Mouse (Mus musculus) adrenal gland, adult 8-10 months (tissue): ENCODE data around the gene Tubg1. TPM values are rescaled to one million over a fixed set of nuclear protein-coding genes. Genes with fewer than 3 reads are reported as not detected.

Source experiments
- DNase-seq: peaks from one replicate; pipeline ENCODE4 v3.0.0; 2022
- microRNA-seq, 2 experiments: library from miRNA; unstranded; fragments of <30 nt; microRNA quantifications; one replicate each; pipeline ENCODE4 v1.2.0; 2022
- total RNA-seq, 4 experiments: library from RNA; stranded (reverse); gene quantifications; 2 replicates each; pipeline ENCODE4 v1.2.4; 2022

The Tubg1 gene
- total RNA-seq, 4 experiments from 2014 or later, result 34.2 to 43.3 (median 36.8) TPM

DNA sequence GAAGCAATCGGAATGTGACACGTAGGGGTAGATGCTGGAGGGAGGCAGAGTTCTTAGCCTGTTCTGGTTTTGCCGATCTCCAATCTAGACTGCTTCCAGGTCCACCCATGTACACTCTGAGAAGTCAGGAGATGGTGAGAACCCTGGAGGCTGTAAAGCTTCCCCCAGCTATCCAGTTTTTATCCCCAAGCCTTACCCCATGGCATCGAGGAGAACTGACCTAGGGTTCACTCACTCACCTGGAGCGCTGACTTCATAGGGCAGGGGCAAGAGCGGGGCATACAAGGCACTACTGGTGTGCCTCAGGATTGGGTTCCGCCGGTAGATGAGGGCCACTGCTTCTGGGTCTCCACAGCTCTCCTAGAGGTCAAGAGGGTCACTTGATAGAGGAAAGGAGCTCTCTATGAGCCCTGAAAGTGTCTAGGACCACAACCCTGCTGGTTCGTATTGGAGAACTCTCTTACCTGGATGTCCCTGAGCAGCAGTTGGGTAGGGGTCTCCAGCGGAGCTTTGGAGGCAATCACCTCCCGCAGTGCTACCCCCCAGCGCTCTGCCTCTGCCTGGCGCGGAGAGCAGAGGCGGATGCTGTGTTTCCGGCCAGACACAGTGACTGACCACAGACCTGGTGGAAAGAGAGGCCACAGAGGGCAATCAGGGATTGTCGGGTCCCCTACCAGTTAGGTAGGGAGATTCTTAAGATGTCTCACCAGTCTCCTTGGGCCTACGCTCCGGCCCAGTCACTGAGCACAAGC is 47.6 kb downstream of the Tubg1 start:
- DNase-seq, result no peak

DNA sequence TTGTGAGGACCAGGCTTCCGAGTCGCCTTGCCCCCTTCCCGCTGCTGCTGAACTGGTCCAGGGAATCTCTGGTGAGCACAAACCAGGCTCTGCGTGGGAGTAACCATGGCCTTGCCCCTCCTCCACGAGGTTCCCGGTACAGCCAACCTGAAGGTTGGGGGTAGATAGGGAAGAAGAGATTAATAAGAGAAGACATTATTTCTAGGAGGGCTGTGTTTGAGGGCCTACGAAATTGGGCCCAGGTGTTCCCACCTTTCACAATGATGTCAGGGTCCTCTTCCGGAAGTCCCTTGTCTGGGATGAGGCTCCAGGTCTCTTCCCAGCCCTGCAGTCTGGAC is 48.2 kb downstream of the Tubg1 start:
- DNase-seq, result no peak

DNA sequence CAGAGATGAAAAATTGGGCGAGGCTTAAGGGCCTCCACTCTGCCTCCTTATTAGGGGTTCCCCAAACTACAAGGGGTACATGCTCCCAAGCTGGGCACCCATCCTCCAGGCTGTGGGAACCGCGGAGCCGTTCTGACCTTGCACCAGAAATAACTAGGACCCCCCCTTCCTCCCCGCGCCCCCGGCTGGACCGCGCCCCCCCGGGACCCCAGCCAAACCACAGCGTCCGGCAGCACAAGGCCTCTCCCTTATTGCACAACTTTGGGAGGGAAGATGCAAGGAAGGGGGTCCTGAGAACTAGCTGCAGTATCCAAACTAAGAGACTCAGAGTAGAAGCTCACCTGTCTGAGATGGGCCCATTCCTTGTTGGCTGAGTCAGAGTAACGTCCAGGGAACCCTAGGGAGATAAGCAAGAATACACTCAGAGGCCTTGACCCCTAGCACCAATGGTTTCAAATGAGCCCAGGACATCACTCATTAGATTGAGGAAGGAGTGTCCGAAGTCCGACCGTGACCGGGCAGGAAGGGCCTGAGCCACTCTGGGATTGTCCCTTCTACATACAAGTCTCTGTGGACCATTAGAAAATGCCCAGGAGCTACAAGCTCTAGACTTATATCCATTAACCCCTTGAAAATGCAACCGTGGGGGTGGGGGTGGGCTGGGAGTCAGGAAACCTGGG is 48.7 kb downstream of the Tubg1 start:
- no peak for DNase-seq

DNA sequence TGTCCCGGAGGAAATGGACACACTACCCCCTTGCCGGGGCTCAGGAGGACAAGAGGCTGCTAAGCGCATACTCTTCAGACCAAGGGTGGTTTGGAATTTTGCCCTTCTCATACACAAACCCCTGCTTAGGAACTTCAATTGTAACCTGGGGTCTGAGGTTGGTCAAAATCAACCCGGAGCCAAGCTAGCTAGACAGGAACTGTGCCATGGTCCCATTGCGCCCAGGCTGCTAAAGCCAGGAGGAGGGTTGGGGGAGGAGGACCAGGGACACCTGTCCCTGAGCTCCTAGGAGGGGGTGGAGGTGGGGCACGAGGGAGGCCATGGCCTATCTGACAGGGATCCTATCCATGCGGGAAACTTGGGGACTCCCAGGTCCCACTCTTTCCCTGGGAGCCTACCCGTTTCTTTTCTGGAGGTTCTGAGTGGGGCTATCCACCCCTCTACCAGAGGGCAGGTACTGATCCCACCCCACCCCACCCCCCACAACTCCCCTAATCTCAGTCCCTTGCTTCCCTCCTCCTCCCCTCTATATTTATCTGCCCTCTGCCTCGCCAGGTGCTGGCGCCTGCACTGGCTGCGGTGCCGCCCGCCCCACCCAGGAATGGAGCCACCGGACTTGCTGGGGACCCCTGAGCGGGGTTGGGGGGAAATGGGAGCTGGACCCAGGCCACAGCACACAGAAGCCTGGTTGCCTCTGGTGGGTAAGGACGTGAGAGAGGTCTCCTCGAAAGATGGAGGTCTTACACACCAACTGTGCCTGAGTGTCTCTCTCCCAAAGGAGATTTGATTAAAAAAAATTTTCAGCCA is 49.8 kb downstream of the Tubg1 start:
- no peak for DNase-seq

DNA sequence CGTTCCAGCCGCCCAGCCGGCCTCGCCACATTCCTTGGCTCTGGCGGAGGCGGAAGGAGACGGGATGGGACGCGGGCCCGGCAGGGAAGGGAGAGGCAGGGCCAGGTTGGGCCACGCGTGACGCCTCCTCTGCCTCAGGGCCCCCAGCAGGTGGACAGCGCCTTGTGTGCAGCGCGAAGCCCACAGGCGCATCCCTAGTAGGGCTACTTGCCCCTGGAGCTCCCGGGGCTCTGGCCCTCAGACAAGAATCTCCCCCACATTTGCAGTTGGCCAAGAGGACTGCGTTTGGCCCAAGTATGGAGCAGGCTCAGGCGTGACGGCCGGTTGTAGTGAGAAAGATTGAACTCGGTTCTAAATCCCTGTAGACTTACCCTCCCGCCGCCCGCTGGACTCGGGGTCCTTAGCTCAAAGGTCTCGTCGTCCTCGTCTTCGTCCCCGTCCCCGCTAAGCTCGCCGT is 50.6 kb downstream of the Tubg1 start, which contains the start of gene Cntnap1:
Gene Cntnap1, plus strand, starts transcription at position 170 of the 457 bp plus-strand sequence.
- DNase-seq, result no peak

DNA sequence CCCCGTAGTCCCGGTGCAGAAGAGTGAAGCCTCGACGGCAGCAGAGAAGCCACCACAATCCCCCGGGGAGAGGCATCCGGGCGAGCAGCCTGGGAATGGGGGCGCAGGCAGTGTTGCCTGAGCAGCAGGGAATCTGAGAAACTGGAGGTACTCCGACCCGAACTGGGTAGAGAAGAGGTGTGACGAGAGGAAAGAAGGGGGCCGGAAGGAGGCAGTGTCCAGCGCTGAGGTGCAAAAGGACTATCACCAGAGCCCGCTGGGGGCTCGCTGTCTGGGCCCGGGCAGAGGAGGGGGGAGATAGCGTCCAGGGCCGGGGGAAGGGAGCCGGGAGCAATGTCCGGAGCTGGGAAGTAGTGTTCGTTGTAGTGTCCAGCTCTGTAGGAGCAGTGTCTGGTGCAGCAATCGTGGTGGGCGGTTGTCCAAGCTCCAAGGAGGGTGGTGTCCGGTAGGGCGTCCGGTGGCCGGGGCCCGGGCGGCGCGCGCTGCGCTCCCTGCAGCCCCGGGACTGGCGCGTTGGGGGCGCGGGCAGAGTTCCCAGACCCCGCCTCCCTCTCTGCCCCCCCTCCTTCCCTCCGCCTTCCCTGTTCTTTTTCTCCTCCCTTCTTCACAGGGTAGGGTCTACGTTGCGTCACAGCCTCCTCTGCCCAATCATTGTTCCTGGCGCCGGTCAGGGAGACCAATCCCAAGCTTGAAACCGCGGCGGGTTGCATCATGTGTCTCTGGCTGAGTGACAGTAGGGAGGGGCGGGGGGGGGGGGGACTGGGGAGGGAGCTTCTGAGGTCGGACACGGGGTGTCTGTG is 51.3 kb downstream of the Tubg1 start, which contains the start of gene Plekhh3:
Gene Plekhh3, minus strand, starts transcription at position 541 of the 800 bp plus-strand sequence.
- DNase-seq, result peak; percentile 98

DNA sequence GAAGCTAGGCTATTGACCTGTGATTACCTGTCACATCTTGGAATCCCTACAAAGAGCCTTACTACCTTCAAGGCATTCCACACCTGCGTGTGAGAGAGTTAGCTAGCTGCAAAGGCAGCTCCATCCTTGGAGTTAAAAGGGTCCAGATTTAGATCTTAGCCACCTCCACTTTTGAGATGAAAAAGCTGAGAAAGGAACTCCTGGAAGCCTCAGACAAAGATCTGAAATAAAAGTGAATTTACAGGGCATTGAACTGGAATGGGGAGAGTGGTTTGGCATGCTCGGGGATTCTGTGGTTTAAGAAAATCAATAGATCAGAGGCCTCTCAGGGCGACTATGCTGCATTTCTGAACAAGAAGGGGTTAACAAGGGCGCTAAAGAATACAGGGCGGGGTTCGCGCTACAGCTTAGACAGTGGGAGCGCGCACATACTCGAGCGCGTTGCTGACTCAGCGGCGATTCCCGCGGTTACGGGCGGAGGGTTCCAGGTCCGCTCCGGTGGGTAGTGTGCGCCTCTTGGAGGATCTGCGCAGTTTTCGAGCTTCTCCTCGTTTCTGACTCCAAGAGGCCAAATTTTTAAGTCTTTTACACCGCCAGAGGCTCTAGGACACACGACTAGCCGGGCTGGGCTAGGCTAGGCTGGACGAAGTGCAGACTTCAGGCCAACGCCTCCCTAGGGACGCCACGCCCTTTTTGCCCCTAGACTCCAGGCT is 52.1 kb downstream of the Tubg1 start:
- peak; percentile 64 for DNase-seq

DNA sequence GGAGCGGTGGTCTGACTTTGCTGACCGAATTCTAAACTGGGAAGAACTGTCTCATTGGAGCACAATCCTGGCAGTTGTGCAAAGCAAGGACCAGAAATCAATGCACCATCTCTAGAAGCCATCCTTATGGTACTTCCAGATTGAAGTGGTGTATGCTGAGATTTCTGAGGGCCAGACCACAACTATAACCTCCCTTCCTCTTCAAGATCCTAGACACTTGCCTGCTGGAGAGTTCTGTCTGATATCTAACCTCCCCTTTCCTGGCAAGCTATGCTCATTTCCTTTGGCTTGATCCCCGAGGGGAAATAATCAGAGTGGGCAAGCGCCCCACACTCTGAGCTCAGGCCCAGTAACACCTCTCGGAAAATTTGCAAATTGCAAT is 52.7 kb downstream of the Tubg1 start:
- no peak for DNase-seq

DNA sequence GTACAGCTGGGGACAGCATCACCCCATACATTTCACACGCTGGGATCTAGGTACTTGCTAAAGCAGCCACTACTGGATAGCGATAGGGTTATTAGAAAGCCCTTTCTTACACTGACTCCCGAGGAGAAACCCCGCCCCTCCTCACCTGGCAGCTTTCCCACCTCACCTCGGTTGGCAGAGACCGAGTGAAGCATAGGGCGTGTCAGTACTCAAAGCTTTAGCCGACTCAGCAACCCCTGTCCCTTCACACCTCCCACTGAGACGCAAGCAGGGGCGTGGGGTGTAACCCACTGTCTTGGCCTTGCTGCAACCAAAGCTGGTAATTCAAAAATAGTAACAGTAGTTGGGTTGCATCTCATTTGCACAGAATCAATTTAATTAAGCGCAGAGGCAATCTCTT is 53.4 kb downstream of the Tubg1 start:
- DNase-seq, result no peak

DNA sequence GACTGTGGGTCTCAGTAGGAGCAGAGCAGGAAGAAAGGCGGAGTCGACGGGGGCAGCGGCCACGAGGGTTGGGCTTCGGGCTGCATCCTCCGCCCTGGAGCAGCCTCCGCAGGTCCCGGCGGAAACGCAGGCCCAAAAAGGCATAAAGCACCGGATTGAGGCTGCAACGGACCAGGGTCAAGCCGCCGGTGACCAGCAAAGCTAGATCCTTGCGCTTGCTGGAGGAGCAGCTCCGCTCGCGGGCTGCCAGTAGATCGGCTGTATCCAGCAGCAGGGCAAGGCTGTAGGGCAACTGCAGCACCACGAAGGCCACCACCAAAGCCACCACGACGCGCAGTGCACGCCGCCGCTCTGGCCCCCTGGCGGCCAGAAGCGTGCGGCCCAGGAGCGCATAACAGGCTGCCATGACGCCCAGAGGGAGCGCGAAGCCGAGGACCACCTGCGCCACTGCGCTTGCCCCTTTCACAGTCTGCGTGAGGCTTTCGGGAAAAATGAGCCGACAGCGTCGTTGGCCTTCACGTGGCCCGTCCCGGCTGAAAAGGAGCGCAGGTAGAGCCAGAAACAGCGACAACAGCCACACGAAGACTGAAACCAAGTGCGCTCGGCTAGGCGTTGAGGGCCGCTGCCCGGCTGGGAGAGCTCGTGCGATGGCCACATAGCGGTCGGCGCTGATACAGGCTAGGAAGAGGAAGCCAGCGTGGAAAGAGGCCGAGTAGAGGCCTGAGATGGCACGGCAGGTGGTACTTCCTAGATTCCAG is 54.1 kb downstream of the Tubg1 start:
- peak; percentile 76 for DNase-seq

DNA sequence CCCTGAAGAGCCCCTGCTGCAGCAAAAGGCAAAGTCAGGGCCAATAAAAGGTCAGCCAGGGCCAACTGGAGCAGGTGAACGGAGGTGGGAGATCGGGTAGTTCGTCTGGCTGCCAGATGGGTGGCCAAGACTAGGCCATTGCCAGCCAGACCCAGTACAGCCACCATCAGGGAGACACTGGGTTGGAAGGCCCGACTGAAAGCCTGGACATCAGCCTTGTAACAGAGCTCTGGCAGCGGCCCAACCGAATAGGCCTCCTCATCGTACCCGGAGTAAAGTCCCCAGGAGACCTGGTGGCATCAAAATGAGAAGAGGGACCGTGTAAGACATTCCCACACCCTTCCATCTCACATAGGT is 54.6 kb downstream of the Tubg1 start:
- DNase-seq, result no peak

DNA sequence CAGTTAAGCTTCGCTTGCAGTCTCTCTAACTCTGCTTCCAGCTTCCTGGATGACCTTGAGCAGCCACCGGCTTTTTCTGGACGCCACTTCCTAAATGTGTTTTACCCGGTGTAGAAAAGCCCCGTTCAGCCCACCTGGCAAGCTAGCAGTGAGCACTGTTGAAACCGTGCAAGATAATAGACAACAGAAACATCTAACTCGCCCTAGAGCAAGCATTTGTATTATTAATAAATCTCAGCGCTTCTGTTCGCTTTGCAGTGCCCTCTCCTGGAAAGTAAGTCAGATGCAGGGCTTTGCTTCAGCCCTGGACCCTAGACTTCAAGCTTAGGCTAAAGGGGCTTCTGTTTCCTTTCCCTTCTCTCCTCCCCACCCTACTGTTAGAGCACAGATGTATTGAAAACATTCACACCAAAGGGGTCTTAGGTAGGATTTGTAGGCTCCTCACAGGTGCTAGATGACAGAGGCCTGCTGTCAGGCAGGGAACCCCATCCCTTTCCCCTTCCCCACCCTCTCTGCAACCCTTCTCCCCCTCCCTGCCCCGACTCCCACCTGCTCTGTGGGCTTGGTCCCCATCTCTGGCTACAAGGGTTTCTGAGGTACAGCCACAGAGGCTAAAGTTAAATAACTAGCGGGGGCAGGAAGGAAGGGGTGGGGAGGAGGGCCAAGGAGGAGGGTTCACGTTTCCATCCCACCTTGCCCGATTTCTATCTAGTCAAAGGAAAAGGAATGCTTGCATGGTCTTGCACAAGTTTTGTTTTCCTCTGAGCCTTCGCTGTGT is 55.3 kb downstream of the Tubg1 start, which contains the start of gene Ccr10:
Gene Ccr10, minus strand, starts transcription at position 593 of the 778 bp plus-strand sequence.
- no peak for DNase-seq

DNA sequence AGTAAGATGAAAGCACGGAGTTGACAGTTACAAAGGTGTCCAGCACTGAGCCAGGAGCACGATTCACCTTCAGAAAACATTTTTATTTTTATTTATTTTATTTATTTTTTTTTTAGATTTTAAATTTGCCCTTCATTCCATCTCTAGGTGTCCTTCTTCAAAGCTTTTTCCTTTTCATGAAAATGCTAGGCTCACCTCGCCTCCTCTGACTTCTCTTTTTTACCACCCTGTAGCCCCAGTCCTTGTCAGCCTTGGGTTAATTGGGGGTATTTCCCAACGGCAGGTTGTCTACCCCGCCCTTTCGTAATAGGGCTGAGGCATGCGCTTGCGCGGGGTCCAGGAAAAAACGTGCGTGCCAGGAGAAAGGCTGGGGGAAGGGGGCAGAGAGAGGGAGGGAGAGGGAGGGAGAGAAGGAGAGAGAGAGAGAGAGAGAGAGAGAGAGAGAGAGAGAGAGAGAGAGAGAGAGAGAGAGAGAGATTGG is 55.9 kb downstream of the Tubg1 start:
- no peak for DNase-seq

Small RNAs within 50 kb of the gene (microRNA-seq; reads per million reads assigned to microRNA genes)
- 0 reads per million in 2 experiments for gene Gm27626

Other genes with a start within 250 kb of the Tubg1 start
- 100 to 1,000 TPM in 1 of 4 experiments, 10 to 100 TPM in 3; 84.0 to 116 (median 95.7) TPM for gene Stat3, start 180.4 kb upstream of the Tubg1 start, total RNA-seq
- gene Cavin1, start 149.1 kb upstream of the Tubg1 start, total RNA-seq, result 100 to 1,000 TPM; 321 to 363 (median 344) TPM
- 100 to 1,000 TPM; 155 to 222 (median 186) TPM for gene Atp6v0a1, start 110.5 kb upstream of the Tubg1 start, total RNA-seq
- gene Naglu, start 49.9 kb upstream of the Tubg1 start, total RNA-seq, result 10 to 100 TPM; 45.3 to 51.8 (median 49.6) TPM
- 1 to 10 TPM; 1.7 to 2.4 (median 2.0) TPM for gene Hsd17b1, start 41.5 kb upstream of the Tubg1 start, total RNA-seq
- 100 to 1,000 TPM in 2 of 4 experiments, 10 to 100 TPM in 2; 70.8 to 104 (median 89.9) TPM for gene Coasy, start 37.4 kb upstream of the Tubg1 start, total RNA-seq
- 10 to 100 TPM; 38.1 to 69.0 (median 47.6) TPM for gene Mlx, start 32.7 kb upstream of the Tubg1 start, total RNA-seq
- 1 to 10 TPM; 3.6 to 5.9 (median 4.2) TPM for gene Psmc3ip, start 24.5 kb upstream of the Tubg1 start, total RNA-seq
- gene Retreg3, start within 50 bp of the Tubg1 start, total RNA-seq, result 10 to 100 TPM; 48.0 to 56.4 (median 50.8) TPM
- 10 to 100 TPM in 2 of 4 experiments, 1 to 10 TPM in 2; 6.1 to 11.1 (median 9.9) TPM for gene Tubg2, start 36.0 kb downstream of the Tubg1 start, total RNA-seq
- gene Cntnap1, start 50.6 kb downstream of the Tubg1 start, total RNA-seq, result 1 to 10 TPM; 5.7 to 7.4 (median 6.4) TPM
- 10 to 100 TPM; 26.9 to 44.3 (median 30.4) TPM for gene Plekhh3, start 51.4 kb downstream of the Tubg1 start, total RNA-seq
- under 1 TPM; 0.15 to 0.70 (median 0.36) TPM for gene Ccr10, start 55.5 kb downstream of the Tubg1 start, total RNA-seq
- 10 to 100 TPM; 39.9 to 59.3 (median 47.7) TPM for gene Ezh1, start 106.5 kb downstream of the Tubg1 start, total RNA-seq
- 10 to 100 TPM; 26.3 to 56.5 (median 40.7) TPM for gene Ramp2, start 126.1 kb downstream of the Tubg1 start, total RNA-seq
- gene Vps25, start 133.8 kb downstream of the Tubg1 start, total RNA-seq, result 100 to 1,000 TPM; 109 to 120 (median 113) TPM
- 1 to 10 TPM; 2.8 to 6.7 (median 4.9) TPM for gene Wnk4, start 140.6 kb downstream of the Tubg1 start, total RNA-seq
- gene Cntd1, start 159.1 kb downstream of the Tubg1 start, total RNA-seq, result under 1 TPM; 0.40 to 0.62 (median 0.57) TPM
- gene Coa3, start 159.2 kb downstream of the Tubg1 start, total RNA-seq, result 10 to 100 TPM; 67.9 to 76.1 (median 74.4) TPM
- 100 to 1,000 TPM; 161 to 204 (median 178) TPM for gene Becn1, start 182.3 kb downstream of the Tubg1 start, total RNA-seq
- gene Psme3, start 196.3 kb downstream of the Tubg1 start, total RNA-seq, result 100 to 1,000 TPM; 120 to 143 (median 125) TPM
- gene Aoc2, start 205.1 kb downstream of the Tubg1 start, total RNA-seq, result 1 to 10 TPM; 4.9 to 10.0 (median 6.8) TPM
- 100 to 1,000 TPM in 1 of 4 experiments, 10 to 100 TPM in 3; 22.9 to 107 (median 42.7) TPM for gene Aoc3, start 210.7 kb downstream of the Tubg1 start, total RNA-seq
- 1 to 10 TPM; 2.7 to 5.1 (median 4.6) TPM for gene G6pc, start 247.6 kb downstream of the Tubg1 start, total RNA-seq